Mouse (Mus musculus) forebrain, embryonic 14.5 days (tissue): ENCODE measurements around the gene Kif9. TPM values are rescaled to one million over a fixed set of nuclear protein-coding genes. Genes with fewer than 3 reads are reported as not detected.

Experiments used
- polyA plus RNA-seq: library from polyadenylated mRNA; unstranded; fragments of >200 nt; fragmentation: Nextera tagmentation; extraction: Ambion mirVana; gene quantifications from 2 replicates; pipeline ENCODE4 v1.2.1, GENCODE M21; 2014

Gene Kif9
- polyA plus RNA-seq, 1 experiment from 2014 or later = 3.2 TPM

Other genes with a start within 250 kb of the Kif9 start
- gene Cspg5, start 233.2 kb upstream of the Kif9 start, polyA plus RNA-seq = 49.3 and 64.2 TPM in 2 replicates
- 35.4 and 37.0 TPM in 2 replicates for gene Elp6, start 171.8 kb upstream of the Kif9 start, polyA plus RNA-seq
- 24.5 and 35.4 TPM in 2 replicates for gene Scap, start 143.7 kb upstream of the Kif9 start, polyA plus RNA-seq
- gene Ptpn23, start 68.7 kb upstream of the Kif9 start, polyA plus RNA-seq = 13.1 and 18.7 TPM in 2 replicates
- 0.61 and 1.2 TPM in 2 replicates for gene Ngp, start 57.2 kb upstream of the Kif9 start, polyA plus RNA-seq
- gene Klhl18, start 264 bp upstream of the Kif9 start, polyA plus RNA-seq = 10.5 and 14.3 TPM in 2 replicates
- 36.1 and 43.6 TPM in 2 replicates for gene Setd2, start 55.6 kb downstream of the Kif9 start, polyA plus RNA-seq
- 25.3 and 26.8 TPM in 2 replicates for gene Nradd, start 147.5 kb downstream of the Kif9 start, polyA plus RNA-seq
- 0.86 and 2.7 TPM in 2 replicates for gene Nbeal2, start 177.2 kb downstream of the Kif9 start, polyA plus RNA-seq
- 119 and 120 TPM in 2 replicates for gene Ccdc12, start 179.5 kb downstream of the Kif9 start, polyA plus RNA-seq